In genomic region chr14:22578224-22578623, GRCm38 (mm10) we compare ENCODE assay signal across 8 mouse cellular contexts.
DNase-seq lines count a peak whose midpoint lies in the region; ATAC-seq lines count a peak whose summit lies in the region.

No protein-coding gene starts in this region.

- peak overlapping the region; percentile 23 for H3K4me2 ChIP-seq in intestine, embryonic 16.5 days (ENCODE audit: low read depth, low read length)
- H3K4me2 ChIP-seq in midbrain, embryonic 14.5 days (ENCODE audit: low read length): peak overlapping the region; percentile 45

- H3K4me3 ChIP-seq in intestine, embryonic 16.5 days (ENCODE audit: low read length): no peak overlapping the region
- H3K4me3 ChIP-seq in midbrain, embryonic 14.5 days (replicated peaks; ENCODE audit: low read depth, low read length): no peak overlapping the region

- H3K9me3 ChIP-seq in intestine, embryonic 16.5 days (ENCODE audit: control insufficient read depth, low read length): no peaks in the 10 kb centered on the region
- H3K9me3 ChIP-seq in midbrain, embryonic 14.5 days (ENCODE audit: control insufficient read depth, low read length): no peaks in the 10 kb centered on the region

- H3K36me3 ChIP-seq in intestine, embryonic 16.5 days (ENCODE audit: control insufficient read depth, insufficient read depth, low read length): no peaks in the 10 kb centered on the region
- no peaks in the 10 kb centered on the region for H3K36me3 ChIP-seq in midbrain, embryonic 14.5 days (ENCODE audit: control insufficient read depth, insufficient read depth, low read length)

- no peak overlapping the region for H3K27ac ChIP-seq in intestine, embryonic 16.5 days (ENCODE audit: low read length)
- H3K27ac ChIP-seq in midbrain, embryonic 14.5 days (replicated peaks; ENCODE audit: low read depth, low read length): no peak overlapping the region

- intact Hi-C loops in left cerebral cortex, postnatal 14 days (cut with DNase I): loop anchor here (5.0 to 10.0 kb wide), 4 partner anchors 133 to 469 kb away; no protein-coding TSS in a partner anchor

- 18% methylated on average over 6 of the region's 6 CpGs for WGBS in intestine, embryonic 16.5 days
- WGBS in midbrain, embryonic 14.5 days: 18% methylated on average over 6 of the region's 6 CpGs

- peak; percentile 88 for DNase-seq in adrenal gland, adult 2 months
- peak; percentile 60 for DNase-seq in gastrocnemius, postnatal 25 days
- DNase-seq in left cerebral cortex, postnatal 14 days (ENCODE audit: low spot score in 2 of 2): peak; percentile 93 to 94
- DNase-seq in midbrain, embryonic 14.5 days: peak; percentile 93
- DNase-seq in spleen, adult 12 weeks (ENCODE audit: low spot score): peak; percentile 8

- ATAC-seq in common myeloid progenitor, adult 5-6 weeks (replicated peaks; ENCODE audit: low read depth, poor library complexity, severe bottlenecking): peak; percentile 69
- ATAC-seq in intestine, embryonic 16.5 days: peak; percentile 42; the same call in 1 of the 2 replicates
- ATAC-seq in midbrain, embryonic 14.5 days (ENCODE audit: low FRiP score, low TSS enrichment): no peak
- no peak for ATAC-seq in erythroid progenitor cell, adult 5-6 weeks (replicated peaks; ENCODE audit: low FRiP score, poor library complexity, severe bottlenecking)

- no peaks in the 10 kb centered on the region for H3K27me3 ChIP-seq in intestine, embryonic 16.5 days (replicated peaks; ENCODE audit: control insufficient read depth, insufficient read depth, low read length)
- peaks cover 16% of the 10 kb centered on the region for H3K27me3 ChIP-seq in midbrain, embryonic 14.5 days (ENCODE audit: control insufficient read depth, insufficient read depth, low read length)

- H3K9ac ChIP-seq in intestine, embryonic 16.5 days (ENCODE audit: low read depth, low read length): no peak overlapping the region
- no peak overlapping the region for H3K9ac ChIP-seq in midbrain, embryonic 14.5 days (replicated peaks; ENCODE audit: low read length)

- H3K4me1 ChIP-seq in intestine, embryonic 16.5 days (ENCODE audit: control insufficient read depth, insufficient read depth, low read length): 0 out of 2 replicates have a peak, but pooled peaks cover 3% of the 10 kb centered on the region
- H3K4me1 ChIP-seq in midbrain, embryonic 14.5 days (ENCODE audit: control insufficient read depth, insufficient read depth, low read length): peaks cover 29% of the 10 kb centered on the region

Comparison
In these comparisons a context has a peak if more than half of its experiments do, and no peak if none do; other contexts are left out.
1. DNase-seq: peak in every context shown above with its lines; median percentile 94 in left cerebral cortex, postnatal 14 days; 93 in midbrain, embryonic 14.5 days; 88 in adrenal gland, adult 2 months; 60 in gastrocnemius, postnatal 25 days; 8 in spleen, adult 12 weeks.
2. ATAC-seq: peak in common myeloid progenitor, adult 5-6 weeks (single experiment) and intestine, embryonic 16.5 days (single experiment); none in midbrain, embryonic 14.5 days (single experiment) and erythroid progenitor cell, adult 5-6 weeks (single experiment).